Mouse (Mus musculus) stomach, postnatal 0 days (tissue): Measurements from ENCODE around the gene Evi2b.

Experiments used
- CTCF ChIP-seq: IDR thresholded peaks from 2 replicates; pipeline ENCODE4 v1.5.1; 2016; ENCODE audit warnings: antibody characterized with exemption, low read depth, mild to moderate bottlenecking, moderate library complexity
- EP300 ChIP-seq: optimal IDR thresholded peaks from 2 replicates; pipeline ENCODE3; 2016; ENCODE audit warnings: antibody characterized with exemption

DNA sequence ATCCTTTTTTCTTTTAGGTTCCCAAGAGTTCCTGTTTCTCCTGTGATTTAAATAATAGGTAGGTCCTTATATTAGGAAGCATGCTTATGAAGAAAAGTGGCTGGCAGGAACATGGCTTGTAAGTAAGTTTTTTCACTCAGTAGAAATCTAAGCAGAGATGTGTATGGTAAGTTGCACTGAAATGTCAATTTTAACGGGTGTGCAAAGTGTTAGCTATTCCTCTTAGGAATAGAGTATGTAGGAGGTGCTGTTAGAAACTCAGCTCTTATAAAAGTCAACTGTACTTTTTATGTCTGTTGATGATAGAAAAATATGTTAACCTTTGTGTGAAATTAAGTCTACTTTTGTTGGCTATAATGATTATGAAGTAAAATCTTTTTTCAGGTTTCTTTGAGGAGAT is 55.5 kb downstream of the Evi2b start:
- TF ChIP-seq CTCF, result no peak
- no peak for TF ChIP-seq EP300
